Mouse (Mus musculus): ENCODE data around the gene Vsig4.

DNA sequence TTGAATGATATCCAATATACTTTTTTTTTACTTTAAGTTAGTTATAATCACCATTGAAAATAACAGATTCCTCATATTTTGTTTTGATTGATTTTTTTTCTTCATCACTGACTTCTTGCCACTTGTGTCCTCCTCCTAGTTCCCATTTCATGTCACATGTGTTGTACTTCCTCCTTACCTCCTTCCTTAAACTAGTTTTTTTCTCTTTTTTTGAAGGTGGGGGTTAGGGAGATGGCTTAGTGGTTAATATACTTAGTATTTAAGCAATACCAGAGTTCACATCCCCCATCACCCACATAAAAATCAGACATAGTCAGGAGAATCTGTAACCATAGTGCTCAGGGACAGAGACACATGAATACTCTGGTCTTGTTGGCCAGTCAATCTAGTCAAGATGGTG, 36.7 kb downstream of the Vsig4 start:
- no peak for TF ChIP-seq CTCF (IDR thresholded peaks at IDR 0.05; ENCODE audit: insufficient read depth, low read length)
- no peak for TF ChIP-seq POLR2A (IDR thresholded peaks at IDR 0.05; ENCODE audit: borderline replicate concordance, extremely low read depth, low read depth, low read length)
